Mouse (Mus musculus): ENCODE results near the gene Zcchc17.

DNA sequence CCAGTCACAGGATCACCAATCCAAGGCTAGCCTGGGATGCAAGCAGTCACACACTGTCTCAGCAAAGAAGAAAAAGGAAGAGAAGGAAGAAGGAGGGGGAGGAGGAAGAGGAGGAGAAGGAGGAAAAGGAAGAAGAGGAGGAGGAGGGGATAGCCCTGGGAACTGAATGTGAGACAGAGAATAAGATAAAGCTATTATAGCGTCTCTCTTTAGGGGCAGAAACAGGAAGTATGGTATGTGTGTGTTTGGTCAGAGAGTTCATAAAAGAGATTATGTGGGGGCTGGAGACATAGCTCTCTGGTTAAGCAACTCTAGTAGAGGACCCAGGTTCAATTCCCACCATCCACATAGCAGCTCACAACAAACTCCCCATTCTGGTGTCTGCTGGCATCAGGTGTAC is 36.6 kb downstream of the Zcchc17 start:
- no peak for TF ChIP-seq POLR2A (IDR thresholded peaks at IDR 0.05; ENCODE audit: insufficient read length, low read depth)
- no peak for TF ChIP-seq E2F4 (IDR thresholded peaks at IDR 0.05; ENCODE audit: insufficient read depth)
- TF ChIP-seq USF1 (IDR thresholded peaks at IDR 0.05; ENCODE audit: low read depth) = no peak
- no peak for TF ChIP-seq TCF12 (IDR thresholded peaks at IDR 0.05; ENCODE audit: insufficient read depth, poor library complexity, severe bottlenecking)
- no peak for TF ChIP-seq POLR2AphosphoS2 (IDR thresholded peaks at IDR 0.05; ENCODE audit: insufficient read length, low read depth)
- TF ChIP-seq MAX (IDR thresholded peaks at IDR 0.05; ENCODE audit: low read depth) = no peak
- TF ChIP-seq MYOG (IDR thresholded peaks at IDR 0.05; ENCODE audit: control insufficient read depth in 1 of 3, insufficient read depth in 1 of 3, insufficient read length in 2 of 3, low read depth in 2 of 3) = no peak
- no peak for TF ChIP-seq CEBPB (IDR thresholded peaks at IDR 0.05; ENCODE audit: insufficient read depth, poor library complexity, severe bottlenecking)
- no peak for TF ChIP-seq SRF (IDR thresholded peaks at IDR 0.05; ENCODE audit: control insufficient read depth, insufficient read length, low read depth)
- no peak for TF ChIP-seq MYOD1 (IDR thresholded peaks at IDR 0.05; ENCODE audit: control insufficient read depth in 1 of 3, insufficient read length in 2 of 3, low read depth in 2 of 3)
- no peak for TF ChIP-seq REST (IDR thresholded peaks at IDR 0.05; ENCODE audit: insufficient read depth, insufficient read length)

All from myocyte (in vitro differentiated cells).